Mouse (Mus musculus): ENCODE measurements around the gene Plxna1.

The Plxna1 gene

GRCm38 (mm10) chr6:89364342-89364741, 1.9 kb upstream of the Plxna1 start:
- in situ Hi-C loops (cut with MboI; ENCODE audit: low pct_unique_long_range_greater_than_20kb in 1 of 2, low sequenced_read_pairs in 2 of 2, unreplicated experiment in 1 of 2), result loop anchor here in 1 of 2 experiments (5.0 kb wide), 1 partner anchor 188 kb away; no protein-coding TSS in a partner anchor

DNA sequence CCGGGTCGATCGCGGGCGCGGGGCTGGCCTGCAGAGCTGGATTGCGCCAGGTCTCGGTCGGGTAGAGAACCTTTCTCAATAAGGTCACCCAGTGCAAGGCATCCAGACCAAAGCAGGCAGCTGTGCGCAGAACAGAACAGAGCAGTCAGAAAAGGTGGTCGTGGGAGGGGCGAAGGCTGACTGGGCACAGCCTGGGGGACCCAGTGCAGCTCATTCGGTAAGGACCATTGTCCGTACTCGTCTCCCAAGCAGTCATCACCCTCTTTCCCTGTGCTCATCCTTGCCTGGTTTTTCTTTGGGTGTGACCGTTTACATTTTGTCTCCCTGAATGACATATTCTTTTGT, 659 bp upstream of the Plxna1 start:
- in situ Hi-C loops (cut with MboI; ENCODE audit: low pct_unique_long_range_greater_than_20kb in 1 of 2, low sequenced_read_pairs in 2 of 2, unreplicated experiment in 1 of 2), result loop anchor here in 1 of 2 experiments (5.0 kb wide), 1 partner anchor 189 kb away; no protein-coding TSS in a partner anchor

GRCm38 (mm10) chr6:89361418-89362280, 771 bp downstream of the Plxna1 start:
- in situ Hi-C loops (cut with MboI; ENCODE audit: low pct_unique_long_range_greater_than_20kb in 1 of 2, low sequenced_read_pairs in 2 of 2, unreplicated experiment in 1 of 2), result loop anchor here in 1 of 2 experiments (5.0 kb wide), 1 partner anchor 191 kb away; no protein-coding TSS in a partner anchor

- in situ Hi-C loops (cut with MboI; ENCODE audit: low pct_unique_long_range_greater_than_20kb in 1 of 2, low sequenced_read_pairs in 2 of 2, unreplicated experiment in 1 of 2), result loop anchor here in 1 of 2 experiments (5.0 kb wide), 1 partner anchor 191 kb away; no protein-coding TSS in a partner anchor
Observed at GRCm38 (mm10) chr6:89360709-89361417, 1.6 kb downstream of the Plxna1 start.

DNA sequence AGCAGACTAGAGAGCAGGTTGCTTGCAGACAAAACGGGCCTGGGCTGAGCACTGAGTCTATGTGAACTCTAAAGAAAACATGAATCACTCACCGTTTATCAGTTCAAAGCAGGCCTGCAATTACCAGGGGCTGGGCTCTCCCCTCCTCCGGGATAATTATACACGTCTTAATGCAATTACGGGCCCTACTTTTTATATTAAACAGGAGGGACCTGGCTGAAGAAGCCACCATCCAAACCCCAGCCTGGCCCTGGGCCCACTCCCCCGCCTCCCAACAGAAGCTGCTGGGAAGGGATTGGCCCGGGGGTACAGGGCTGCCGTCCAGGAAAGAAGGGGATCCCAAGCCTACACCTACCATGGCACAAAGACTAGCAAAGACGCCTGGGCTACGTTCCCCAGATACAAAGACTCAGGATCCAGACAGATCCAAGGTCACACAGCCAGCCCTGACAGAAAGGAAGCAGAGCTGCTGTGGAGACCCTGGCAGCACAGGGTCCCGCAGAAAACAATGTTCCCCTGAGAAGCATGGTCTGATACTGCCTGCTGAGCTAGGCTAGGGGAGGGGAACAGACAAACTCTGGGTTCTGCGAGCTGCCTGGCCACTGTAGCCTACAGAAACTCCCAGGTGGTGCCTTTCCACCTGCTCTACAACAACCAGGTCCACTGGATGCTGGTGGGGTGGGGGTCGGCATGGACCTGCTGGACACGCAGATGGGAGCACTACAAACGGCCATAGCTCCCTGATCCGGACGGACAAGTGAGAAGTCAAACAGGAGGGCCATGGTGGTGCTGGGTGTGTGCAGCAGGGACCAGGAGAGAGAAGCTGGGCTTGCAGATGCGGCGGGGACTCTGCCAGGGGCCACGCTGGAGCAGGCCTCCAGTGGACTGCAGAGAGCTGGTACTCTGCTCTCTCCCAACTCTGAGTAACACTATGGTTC, 2.4 kb downstream of the Plxna1 start:
- in situ Hi-C loops (cut with MboI; ENCODE audit: low pct_unique_long_range_greater_than_20kb in 1 of 2, low sequenced_read_pairs in 2 of 2, unreplicated experiment in 1 of 2), result loop anchor here in 1 of 2 experiments (5.0 kb wide), 1 partner anchor 192 kb away; no protein-coding TSS in a partner anchor

DNA sequence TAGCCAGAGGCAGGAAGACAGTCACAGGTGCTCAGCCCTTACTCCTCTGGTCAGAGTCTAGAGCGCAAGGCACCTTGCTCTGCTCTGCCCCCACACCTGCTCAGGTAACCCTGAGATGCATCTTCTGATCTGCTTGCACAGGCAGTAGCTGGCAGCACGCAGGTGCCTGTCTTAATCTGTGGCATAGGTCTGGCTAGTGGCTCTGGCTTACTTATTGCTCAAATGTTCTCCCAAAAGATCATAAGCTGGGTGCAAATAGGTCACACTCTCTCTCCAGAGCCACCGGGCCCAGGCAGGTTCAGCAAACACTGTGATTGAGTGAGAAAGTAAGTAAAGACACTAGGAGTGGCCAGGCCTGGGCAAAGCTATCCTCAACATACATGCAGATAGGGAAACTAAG, 3.2 kb downstream of the Plxna1 start:
- in situ Hi-C loops (cut with MboI; ENCODE audit: low pct_unique_long_range_greater_than_20kb in 1 of 2, low sequenced_read_pairs in 2 of 2, unreplicated experiment in 1 of 2), result no loop called here

DNA sequence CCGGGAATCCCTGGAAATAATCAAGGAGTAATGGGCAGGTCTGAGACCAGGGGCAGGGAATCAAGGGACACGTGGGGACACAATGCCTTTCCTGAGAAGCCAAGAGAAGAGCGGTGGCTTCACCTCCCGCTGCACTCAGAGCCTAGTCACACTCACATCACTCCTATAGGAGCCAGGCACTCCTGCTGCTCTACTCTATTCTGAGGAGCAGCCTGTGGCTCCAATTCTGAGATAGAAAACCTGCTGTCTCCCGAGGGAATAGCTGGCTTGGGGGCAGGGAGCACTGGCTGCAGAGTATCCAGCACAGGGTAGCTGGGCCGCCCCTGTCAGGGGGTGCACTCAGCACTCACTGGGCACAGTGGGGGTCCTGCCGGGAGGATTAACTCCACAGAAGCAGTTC, 6.8 kb downstream of the Plxna1 start:
- in situ Hi-C loops (cut with MboI; ENCODE audit: low pct_unique_long_range_greater_than_20kb in 1 of 2, low sequenced_read_pairs in 2 of 2, unreplicated experiment in 1 of 2), result no loop called here

DNA sequence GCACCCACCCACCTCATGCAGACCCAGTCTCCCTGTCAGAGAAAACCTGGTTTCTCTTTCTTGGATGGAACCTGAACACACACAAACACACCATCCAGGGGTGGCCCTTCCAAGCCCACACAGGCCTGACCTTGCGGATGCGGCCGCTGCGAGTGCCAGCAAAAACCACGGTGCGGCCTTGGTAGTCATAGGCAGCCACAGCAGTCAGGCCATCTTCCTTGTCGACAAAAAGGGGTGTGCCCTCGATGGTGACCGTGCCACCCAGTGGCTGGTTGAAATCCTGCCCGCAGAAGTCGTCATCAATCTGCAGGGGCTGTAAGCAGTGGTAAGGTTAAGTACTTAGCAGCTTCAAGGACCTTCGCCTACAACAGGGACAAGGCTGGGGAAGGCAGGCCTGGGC, 7.7 kb downstream of the Plxna1 start:
- in situ Hi-C loops (cut with MboI; ENCODE audit: low pct_unique_long_range_greater_than_20kb in 1 of 2, low sequenced_read_pairs in 2 of 2, unreplicated experiment in 1 of 2), result no loop called here

DNA sequence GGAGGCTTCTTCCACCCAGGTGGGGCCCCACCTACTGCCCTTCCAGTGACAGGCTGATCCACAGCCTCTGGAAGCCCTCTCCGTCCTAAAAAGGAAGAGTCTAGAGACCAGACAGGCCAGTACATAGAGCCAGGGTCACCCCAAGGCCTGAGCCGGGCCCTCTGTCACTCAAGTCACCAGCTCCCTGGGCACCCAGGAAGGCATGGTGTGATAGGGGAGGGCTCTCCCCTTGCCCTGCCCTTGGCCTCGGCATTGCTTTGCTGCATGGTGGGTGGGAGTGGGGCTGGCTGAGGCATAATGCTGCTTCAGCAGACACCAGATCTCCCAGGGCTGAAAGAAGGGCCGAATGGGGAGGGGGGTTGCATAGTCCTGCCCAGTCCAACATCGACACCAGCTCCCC, 8.3 kb downstream of the Plxna1 start:
- in situ Hi-C loops (cut with MboI; ENCODE audit: low pct_unique_long_range_greater_than_20kb in 1 of 2, low sequenced_read_pairs in 2 of 2, unreplicated experiment in 1 of 2), result no loop called here

DNA sequence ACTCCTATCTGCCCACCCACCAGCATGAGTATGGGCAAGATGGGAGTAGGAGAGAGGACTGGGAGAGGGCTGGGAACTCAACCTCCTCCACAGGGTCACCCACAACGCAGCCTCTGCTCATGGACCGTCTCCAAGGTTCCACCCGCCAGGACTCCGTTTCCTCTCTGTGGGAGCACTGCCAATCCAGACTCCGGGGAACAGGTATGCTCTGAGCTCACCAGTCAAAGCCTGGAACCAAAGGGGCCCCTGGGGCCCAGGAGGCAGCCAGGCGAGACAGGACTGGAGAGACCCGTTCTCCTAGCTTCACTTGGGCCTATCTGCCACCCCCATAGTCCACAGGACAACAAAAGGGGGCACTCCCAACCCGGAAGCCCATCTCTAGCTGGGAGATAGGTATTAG, 9.3 kb downstream of the Plxna1 start:
- in situ Hi-C loops (cut with MboI; ENCODE audit: low pct_unique_long_range_greater_than_20kb in 1 of 2, low sequenced_read_pairs in 2 of 2, unreplicated experiment in 1 of 2), result no loop called here

DNA sequence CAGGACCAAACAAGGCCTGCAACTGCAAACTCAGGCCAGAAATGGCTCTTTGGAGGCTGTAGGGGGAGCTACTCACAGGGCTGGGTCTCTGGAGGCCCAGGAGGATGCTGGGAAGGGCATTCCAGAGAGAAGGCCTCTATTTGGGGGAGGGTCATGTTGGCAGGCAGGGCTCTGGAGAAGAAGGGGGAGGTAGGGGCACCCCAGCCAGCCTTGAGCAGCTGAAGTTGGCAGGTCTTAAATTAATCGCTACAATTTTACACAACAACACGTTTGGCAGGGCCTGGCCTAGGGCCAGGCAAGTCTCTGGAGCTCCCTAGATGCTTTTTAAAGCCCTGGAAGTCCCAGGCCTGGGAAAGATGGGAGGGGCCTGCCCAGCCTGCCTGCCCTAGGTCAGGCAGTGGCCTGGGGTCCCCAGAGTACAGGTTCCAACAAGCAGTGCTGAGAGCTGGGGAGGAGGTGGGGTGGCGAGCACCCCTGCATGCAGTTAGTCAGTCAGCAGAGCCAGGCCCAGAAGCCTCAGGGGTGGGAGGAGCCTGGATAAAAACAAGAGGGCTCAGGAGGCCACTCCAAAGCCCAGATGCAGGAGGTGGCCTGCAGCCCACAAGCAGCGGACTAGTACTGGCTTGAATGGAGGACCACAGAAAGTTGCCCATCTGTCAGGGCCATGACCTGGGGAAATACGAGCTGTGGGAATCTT, 10.8 kb downstream of the Plxna1 start:
- in situ Hi-C loops (cut with MboI; ENCODE audit: low pct_unique_long_range_greater_than_20kb in 1 of 2, low sequenced_read_pairs in 2 of 2, unreplicated experiment in 1 of 2), result no loop called here

DNA sequence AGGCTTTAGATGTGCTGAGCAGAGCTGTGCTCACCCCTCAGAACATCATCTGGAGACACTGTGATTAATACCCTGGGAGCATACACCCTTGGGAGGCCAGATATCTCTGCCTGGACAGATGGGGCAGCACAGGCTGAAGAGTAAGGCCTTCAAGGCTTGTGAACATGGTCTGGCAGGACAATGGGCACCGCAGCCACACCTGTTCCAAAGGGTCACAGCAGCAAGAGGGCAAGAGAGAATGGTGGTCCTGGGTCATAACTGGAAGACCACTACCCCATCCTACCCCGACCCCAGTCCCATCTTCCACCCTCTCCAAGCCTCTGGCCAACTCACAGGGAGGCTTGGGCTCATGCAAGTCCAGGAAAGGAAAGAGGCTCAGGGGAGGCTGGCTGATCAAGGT, 11.9 kb downstream of the Plxna1 start:
- in situ Hi-C loops (cut with MboI; ENCODE audit: low pct_unique_long_range_greater_than_20kb in 1 of 2, low sequenced_read_pairs in 2 of 2, unreplicated experiment in 1 of 2), result no loop called here

DNA sequence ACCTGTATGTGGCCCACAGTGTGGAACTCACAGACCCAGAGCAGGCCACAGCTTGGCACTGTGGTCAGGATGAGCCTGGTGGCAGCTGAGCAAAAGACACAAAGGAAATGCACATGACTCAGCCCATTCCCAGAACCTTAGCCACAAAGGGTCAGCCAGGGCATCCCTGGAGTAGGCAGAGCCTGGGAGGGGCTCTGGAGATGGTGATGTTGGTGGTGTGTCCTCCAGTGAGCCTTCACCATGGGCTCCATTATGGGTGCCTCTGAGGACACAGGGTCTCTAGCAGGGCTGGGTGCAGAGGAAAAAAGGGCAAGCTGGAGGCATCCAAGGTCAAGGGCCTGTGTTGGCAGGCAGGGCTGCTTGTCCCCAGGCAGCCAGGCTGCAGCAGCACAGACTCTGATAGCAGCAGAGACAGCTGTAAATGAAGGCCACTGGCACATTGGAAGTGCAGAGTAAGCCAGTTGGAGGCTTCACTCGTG, 12.3 kb downstream of the Plxna1 start:
- in situ Hi-C loops (cut with MboI; ENCODE audit: low pct_unique_long_range_greater_than_20kb in 1 of 2, low sequenced_read_pairs in 2 of 2, unreplicated experiment in 1 of 2), result no loop called here

DNA sequence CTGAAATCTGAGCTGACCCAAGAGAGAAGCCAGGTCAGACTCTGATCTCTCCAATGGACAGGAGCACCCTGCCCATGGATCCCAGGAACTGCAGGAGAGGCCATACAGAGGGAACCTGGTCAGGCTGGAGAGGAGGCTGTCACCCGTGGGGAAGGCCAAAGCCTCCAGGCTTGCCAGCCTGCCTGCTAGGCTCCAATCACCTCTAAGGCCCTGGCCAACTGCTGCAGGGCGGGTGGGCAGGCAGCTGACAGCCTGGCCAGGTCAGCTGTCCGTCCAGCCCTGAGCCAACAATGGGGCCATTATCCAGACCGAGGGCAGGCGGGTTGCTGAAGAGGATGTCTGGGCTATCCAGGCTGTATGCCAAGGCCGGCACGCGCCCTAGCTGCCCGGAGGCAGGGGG, 14.1 kb downstream of the Plxna1 start:
- in situ Hi-C loops (cut with MboI; ENCODE audit: low pct_unique_long_range_greater_than_20kb in 1 of 2, low sequenced_read_pairs in 2 of 2, unreplicated experiment in 1 of 2), result no loop called here

- in situ Hi-C loops (cut with MboI; ENCODE audit: low pct_unique_long_range_greater_than_20kb in 1 of 2, low sequenced_read_pairs in 2 of 2, unreplicated experiment in 1 of 2), result no loop called here
Observed at GRCm38 (mm10) chr6:89347792-89348191, 14.6 kb downstream of the Plxna1 start.

GRCm38 (mm10) chr6:89345855-89346254, 16.6 kb downstream of the Plxna1 start:
- in situ Hi-C loops (cut with MboI; ENCODE audit: low pct_unique_long_range_greater_than_20kb in 1 of 2, low sequenced_read_pairs in 2 of 2, unreplicated experiment in 1 of 2), result no loop called here

- in situ Hi-C loops (cut with MboI; ENCODE audit: low pct_unique_long_range_greater_than_20kb in 1 of 2, low sequenced_read_pairs in 2 of 2, unreplicated experiment in 1 of 2), result no loop called here
Observed at GRCm38 (mm10) chr6:89345486-89345785, 17.0 kb downstream of the Plxna1 start.
